Mouse (Mus musculus): ENCODE data around the gene Ces2h.

DNA sequence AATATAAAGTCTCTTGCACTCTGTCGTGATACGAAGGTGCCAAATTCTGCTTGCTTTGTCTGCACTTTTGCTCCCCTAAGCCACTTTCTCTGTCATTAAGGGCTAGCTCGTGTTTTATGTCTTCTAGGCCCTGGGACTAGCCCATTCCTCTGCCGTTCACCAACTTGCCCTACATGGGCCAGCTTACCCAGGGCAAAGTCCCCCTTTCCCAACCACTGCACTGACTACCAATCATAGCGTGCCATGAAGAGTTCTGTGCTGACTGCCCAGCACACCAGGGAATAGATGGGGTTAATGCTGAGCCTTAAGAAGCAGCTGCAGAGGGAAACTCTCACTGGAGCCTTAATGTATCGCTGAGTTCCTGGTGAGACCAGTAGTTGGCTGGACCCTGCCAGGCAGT, 2.5 kb upstream of the Ces2h start:
- TF ChIP-seq CTCF (IDR thresholded peaks at IDR 0.05; ENCODE audit: low read depth) (no peak), EP300 (IDR thresholded peaks at IDR 0.05; ENCODE audit: low read depth) (no peak)

All from heart, postnatal 0 days (tissue).